Mouse (Mus musculus): Measurements from ENCODE around the gene Fam193a. TPM values are rescaled to one million over a fixed set of nuclear protein-coding genes. Genes with fewer than 3 reads are reported as not detected.

The Fam193a gene
- polyA plus RNA-seq, 1 experiment: not detected

GRCm38 (mm10) chr5:34517913-34518312 lies 148.2 kb downstream of the Fam193a start:
- TF ChIP-seq POLR2A (IDR thresholded peaks at IDR 0.05; ENCODE audit: insufficient read depth, low read depth, low read length) (no peak), CTCF (IDR thresholded peaks at IDR 0.05; ENCODE audit: insufficient read depth, low read depth, low read length) (peak; percentile 67)
- Histone ChIP-seq H3K27ac (ENCODE audit: insufficient read depth, low read depth, low read length) (no peak overlapping the region), H3K4me1 (ENCODE audit: control insufficient read depth, insufficient read depth, low read length) (peaks cover 22% of the 10 kb centered on the region), H3K4me3 (ENCODE audit: insufficient read depth, low read depth, low read length) (no peak overlapping the region)
- WGBS: 39% methylated on average over 3 of the region's 3 CpGs

- peaks cover 14% of the 10 kb centered on the region for H3K4me1 ChIP-seq (ENCODE audit: control insufficient read depth, insufficient read depth, low read length)
- no peak overlapping the region for H3K27ac ChIP-seq (ENCODE audit: insufficient read depth, low read depth, low read length)
- no peak for TF ChIP-seq POLR2A (IDR thresholded peaks at IDR 0.05; ENCODE audit: insufficient read depth, low read depth, low read length)
- WGBS: 89% methylated on average over 9 of the region's 9 CpGs
- no peak overlapping the region for H3K4me3 ChIP-seq (ENCODE audit: insufficient read depth, low read depth, low read length)
These were observed 149.7 kb downstream of the Fam193a start for GRCm38 (mm10) chr5:34519389-34519910.

GRCm38 (mm10) chr5:34520458-34521209 lies 150.9 kb downstream of the Fam193a start:
- WGBS: 53% methylated on average over 11 of the region's 11 CpGs
- TF ChIP-seq POLR2A (IDR thresholded peaks at IDR 0.05; ENCODE audit: insufficient read depth, low read depth, low read length) (no peak), CTCF (IDR thresholded peaks at IDR 0.05; ENCODE audit: insufficient read depth, low read depth, low read length) (no peak)
- no peak overlapping the region for H3K4me3 ChIP-seq (ENCODE audit: insufficient read depth, low read depth, low read length)
- H3K4me1 ChIP-seq (ENCODE audit: control insufficient read depth, insufficient read depth, low read length): peaks cover 15% of the 10 kb centered on the region
- H3K27ac ChIP-seq (ENCODE audit: insufficient read depth, low read depth, low read length): no peak overlapping the region

- Histone ChIP-seq H3K4me1 (ENCODE audit: control insufficient read depth, insufficient read depth, low read length) (peaks cover 18% of the 10 kb centered on the region), H3K27ac (ENCODE audit: insufficient read depth, low read depth, low read length) (no peak overlapping the region), H3K4me3 (ENCODE audit: insufficient read depth, low read depth, low read length) (no peak overlapping the region)
- WGBS: 86% methylated on average over 3 of the region's 3 CpGs
- TF ChIP-seq POLR2A (IDR thresholded peaks at IDR 0.05; ENCODE audit: insufficient read depth, low read depth, low read length): no peak
- 0 out of 2 replicates have a peak, but pooled peaks have one; percentile 4 for TF ChIP-seq CTCF (IDR thresholded peaks at IDR 0.05; ENCODE audit: insufficient read depth, low read depth, low read length)
These were observed 151.6 kb downstream of the Fam193a start for GRCm38 (mm10) chr5:34521337-34521736.

- no peak overlapping the region for H3K27ac ChIP-seq (ENCODE audit: insufficient read depth, low read depth, low read length)
- no peak overlapping the region for H3K4me3 ChIP-seq (ENCODE audit: insufficient read depth, low read depth, low read length)
- TF ChIP-seq POLR2A (IDR thresholded peaks at IDR 0.05; ENCODE audit: insufficient read depth, low read depth, low read length): no peak
- no peak for TF ChIP-seq CTCF (IDR thresholded peaks at IDR 0.05; ENCODE audit: insufficient read depth, low read depth, low read length)
- H3K4me1 ChIP-seq (ENCODE audit: control insufficient read depth, insufficient read depth, low read length): peaks cover 18% of the 10 kb centered on the region
- 81% methylated on average over 4 of the region's 4 CpGs for WGBS
These were observed 154.3 kb downstream of the Fam193a start for GRCm38 (mm10) chr5:34523958-34524485.

DNA sequence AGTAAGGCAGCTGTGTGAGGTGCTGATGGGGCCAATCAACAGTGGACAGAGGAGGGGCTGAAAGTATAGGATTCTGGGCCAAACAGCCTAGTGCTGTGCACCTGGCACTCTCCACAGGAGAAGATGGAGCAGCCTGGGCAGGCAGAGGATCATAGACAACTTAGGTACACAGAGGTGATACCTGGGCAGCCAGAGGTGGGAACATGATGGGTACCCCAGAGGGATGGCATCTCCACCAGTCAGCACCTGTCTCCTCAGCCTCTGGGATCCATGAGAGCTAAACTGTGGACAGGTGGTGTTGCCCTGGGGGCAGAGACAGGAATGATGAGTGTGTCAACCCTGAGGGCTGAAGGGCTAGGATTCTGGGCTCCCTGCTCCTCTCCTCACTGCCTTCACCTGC lies 154.8 kb downstream of the Fam193a start:
- Histone ChIP-seq H3K4me3 (ENCODE audit: insufficient read depth, low read depth, low read length) (no peak overlapping the region), H3K4me1 (ENCODE audit: control insufficient read depth, insufficient read depth, low read length) (peaks cover 18% of the 10 kb centered on the region), H3K27ac (ENCODE audit: insufficient read depth, low read depth, low read length) (no peak overlapping the region)
- no peak for TF ChIP-seq POLR2A (IDR thresholded peaks at IDR 0.05; ENCODE audit: insufficient read depth, low read depth, low read length)

GRCm38 (mm10) chr5:34525663-34526476 lies 156.1 kb downstream of the Fam193a start, which contains the start of gene Sh3bp2:
Sh3bp2 (plus strand) TSS chr5:34525838.
- H3K4me1 ChIP-seq (ENCODE audit: control insufficient read depth, insufficient read depth, low read length): peaks cover 16% of the 10 kb centered on the region
- peak within 1 kb of the TSS; percentile 49 for H3K4me3 ChIP-seq (ENCODE audit: insufficient read depth, low read depth, low read length)
- no peak within 1 kb of the TSS for H3K27ac ChIP-seq (ENCODE audit: insufficient read depth, low read depth, low read length)
- WGBS: 6% methylated on average over 38 of the region's 38 CpGs
- TF ChIP-seq POLR2A (IDR thresholded peaks at IDR 0.05; ENCODE audit: insufficient read depth, low read depth, low read length) (no peak), CTCF (IDR thresholded peaks at IDR 0.05; ENCODE audit: insufficient read depth, low read depth, low read length) (no peak)

- TF ChIP-seq CTCF (IDR thresholded peaks at IDR 0.05; ENCODE audit: insufficient read depth, low read depth, low read length): no peak
- TF ChIP-seq POLR2A (IDR thresholded peaks at IDR 0.05; ENCODE audit: insufficient read depth, low read depth, low read length): no peak
- Histone ChIP-seq H3K4me3 (ENCODE audit: insufficient read depth, low read depth, low read length) (no peak overlapping the region), H3K27ac (ENCODE audit: insufficient read depth, low read depth, low read length) (no peak overlapping the region), H3K4me1 (ENCODE audit: control insufficient read depth, insufficient read depth, low read length) (peaks cover 11% of the 10 kb centered on the region)
- 71% methylated on average over 5 of the region's 5 CpGs for WGBS
These were observed 156.7 kb downstream of the Fam193a start for GRCm38 (mm10) chr5:34526477-34526775.

- peaks cover 9% of the 10 kb centered on the region for H3K4me1 ChIP-seq (ENCODE audit: control insufficient read depth, insufficient read depth, low read length)
- H3K4me3 ChIP-seq (ENCODE audit: insufficient read depth, low read depth, low read length): no peak overlapping the region
- TF ChIP-seq CTCF (IDR thresholded peaks at IDR 0.05; ENCODE audit: insufficient read depth, low read depth, low read length) (no peak), POLR2A (IDR thresholded peaks at IDR 0.05; ENCODE audit: insufficient read depth, low read depth, low read length) (no peak)
- H3K27ac ChIP-seq (ENCODE audit: insufficient read depth, low read depth, low read length): no peak overlapping the region
- 77% methylated on average over 2 of the region's 2 CpGs for WGBS
These were observed 157.6 kb downstream of the Fam193a start for GRCm38 (mm10) chr5:34527352-34527751.

Measured in olfactory bulb, adult 2 months (tissue).